Mouse (Mus musculus) regulatory T cell (primary cell): ENCODE data around the gene Zfp146.
"Not testable (repeated sequence)": the region's sequence is repeated elsewhere in the genome, so short reads cannot be mapped to it uniquely, and the experiment has no call there.

Experiments used
- in situ Hi-C: fragments of 300-600 bp; cut with MboI, MseI; formaldehyde crosslinking; loops from one replicate; pipeline ENCODE4 v1.15.1; 2025; ENCODE audit warnings: high pct_unique_total_duplicates

Zfp146 gene

DNA sequence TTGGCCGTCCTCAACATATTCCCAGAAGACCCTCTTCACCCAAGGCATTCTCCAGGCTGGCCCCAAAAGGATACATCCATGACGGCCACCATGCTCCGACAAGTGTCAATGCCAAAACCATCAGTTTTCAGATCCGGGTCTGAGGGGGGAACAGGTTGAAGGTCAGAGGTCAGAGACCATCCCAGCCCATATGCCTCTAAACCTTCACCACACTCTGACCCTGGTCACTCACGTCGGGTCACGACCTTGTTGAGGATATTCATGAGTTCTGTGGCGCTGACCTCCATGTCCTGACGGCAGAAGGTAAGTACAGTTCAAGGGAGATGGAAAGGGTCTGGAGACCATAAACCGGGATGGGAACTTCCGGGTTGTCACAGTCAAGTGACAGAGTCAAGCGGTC is 22.5 kb upstream of the Zfp146 start:
- in situ Hi-C loops = no loop called here

- in situ Hi-C loops = no loop called here
Measured at GRCm38 (mm10) chr7:30189116-30189491, 19.6 kb upstream of the Zfp146 start.

- in situ Hi-C loops = no loop called here
Measured at GRCm38 (mm10) chr7:30188344-30189115, 19.0 kb upstream of the Zfp146 start.

DNA sequence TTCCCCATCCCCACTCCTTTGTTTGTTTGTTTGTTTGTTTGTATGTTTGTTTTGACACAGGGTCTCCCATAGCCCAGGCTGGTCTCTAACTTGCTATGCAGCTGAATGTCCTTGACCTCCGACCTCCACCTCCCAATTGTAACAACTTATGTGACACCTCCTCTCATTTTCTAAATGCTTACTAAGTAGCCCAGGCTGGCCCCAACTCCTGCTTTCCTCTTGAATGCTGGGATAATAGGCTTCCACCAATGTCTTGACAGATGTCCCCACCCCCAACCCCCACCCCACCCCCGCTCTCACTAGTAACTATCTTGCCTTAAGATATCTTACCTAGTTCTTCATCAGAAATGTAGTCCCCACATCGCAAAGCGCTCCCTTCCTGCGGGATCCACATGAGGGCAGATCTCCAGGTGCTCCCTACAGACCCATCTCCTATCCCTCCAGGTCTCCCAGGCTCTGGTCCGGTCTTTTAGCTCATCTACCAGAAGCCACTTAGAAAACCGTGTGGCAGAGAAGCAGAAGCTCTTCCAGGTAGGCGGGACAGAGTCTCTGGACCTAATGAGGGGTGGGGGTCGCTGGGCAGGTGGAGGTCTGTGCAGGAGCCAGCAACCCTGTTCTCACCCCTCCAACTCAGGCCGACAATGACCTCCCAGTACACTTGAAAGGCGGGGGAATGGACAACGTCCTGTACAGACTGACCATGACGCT is 15.2 kb upstream of the Zfp146 start:
- in situ Hi-C loops = no loop called here

- in situ Hi-C loops = no loop called here
Measured at GRCm38 (mm10) chr7:30183879-30184289, 14.3 kb upstream of the Zfp146 start, which contains the start of gene Cox7a1. TSS of gene Cox7a1 (plus strand) at chr7:30184144.

DNA sequence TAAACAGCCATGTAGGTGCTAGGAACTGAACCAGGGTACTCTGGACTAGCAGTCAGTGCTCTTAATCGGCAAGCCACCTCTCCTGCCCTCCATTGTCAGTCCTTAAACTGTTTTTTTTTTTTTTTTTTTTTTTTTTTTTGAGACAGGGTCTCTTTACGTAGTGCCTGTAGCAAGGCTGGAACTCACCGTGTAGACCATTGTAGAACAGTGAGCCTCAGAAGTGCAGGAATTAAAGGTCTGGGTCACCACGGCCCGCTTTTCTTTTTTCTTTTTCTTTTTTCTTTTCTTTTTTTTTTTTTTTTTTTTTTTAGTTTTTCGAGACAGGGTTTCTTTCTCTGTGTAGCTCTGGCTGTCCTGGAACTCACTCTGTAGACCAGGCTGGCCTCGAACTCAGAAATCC is 13.6 kb upstream of the Zfp146 start:
- in situ Hi-C loops = not testable (repeated sequence)

GRCm38 (mm10) chr7:30181929-30182328 is 12.4 kb upstream of the Zfp146 start:
- in situ Hi-C loops = not testable (repeated sequence)

DNA sequence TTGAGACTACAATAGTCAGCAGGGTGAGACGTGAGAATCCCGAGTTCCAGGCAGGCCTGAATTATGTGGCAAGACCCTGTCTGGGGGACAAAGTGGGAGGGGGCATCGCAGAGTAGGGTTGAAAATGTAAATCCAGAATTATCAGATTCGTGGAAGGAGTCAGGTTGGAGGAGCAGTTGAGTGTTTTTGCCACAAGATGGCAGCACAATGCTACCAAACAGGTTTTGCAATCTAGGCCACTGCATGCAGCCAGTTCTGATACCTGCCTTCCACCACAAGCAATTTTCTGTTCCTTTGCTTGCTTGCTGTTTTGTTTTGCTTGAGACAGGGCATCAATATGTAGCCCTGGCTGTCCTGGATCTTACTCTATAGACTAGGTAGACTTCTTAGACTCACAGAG is 11.8 kb upstream of the Zfp146 start:
- in situ Hi-C loops = no loop called here

GRCm38 (mm10) chr7:30178256-30178655 is 8.7 kb upstream of the Zfp146 start:
- in situ Hi-C loops = no loop called here

DNA sequence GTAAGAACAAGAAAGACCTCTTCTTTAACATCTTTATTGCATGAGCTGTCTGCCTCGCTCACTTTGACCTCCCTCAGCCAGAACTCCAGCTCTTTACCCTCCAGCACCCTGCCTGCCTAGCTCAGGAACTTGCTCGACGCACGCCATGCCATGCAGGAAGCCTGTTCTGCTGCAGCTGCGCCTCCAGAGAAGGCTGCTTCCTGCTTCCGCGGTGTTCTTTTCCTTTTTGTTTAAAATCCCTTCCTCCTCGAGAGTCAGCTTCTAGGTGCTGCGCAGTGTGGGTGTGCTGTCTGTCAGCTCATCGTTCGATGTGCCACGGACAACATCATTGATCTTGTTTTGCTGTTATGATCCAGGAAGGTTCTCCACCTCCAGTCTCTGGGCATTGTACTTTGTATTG is 6.9 kb upstream of the Zfp146 start:
- in situ Hi-C loops = no loop called here

DNA sequence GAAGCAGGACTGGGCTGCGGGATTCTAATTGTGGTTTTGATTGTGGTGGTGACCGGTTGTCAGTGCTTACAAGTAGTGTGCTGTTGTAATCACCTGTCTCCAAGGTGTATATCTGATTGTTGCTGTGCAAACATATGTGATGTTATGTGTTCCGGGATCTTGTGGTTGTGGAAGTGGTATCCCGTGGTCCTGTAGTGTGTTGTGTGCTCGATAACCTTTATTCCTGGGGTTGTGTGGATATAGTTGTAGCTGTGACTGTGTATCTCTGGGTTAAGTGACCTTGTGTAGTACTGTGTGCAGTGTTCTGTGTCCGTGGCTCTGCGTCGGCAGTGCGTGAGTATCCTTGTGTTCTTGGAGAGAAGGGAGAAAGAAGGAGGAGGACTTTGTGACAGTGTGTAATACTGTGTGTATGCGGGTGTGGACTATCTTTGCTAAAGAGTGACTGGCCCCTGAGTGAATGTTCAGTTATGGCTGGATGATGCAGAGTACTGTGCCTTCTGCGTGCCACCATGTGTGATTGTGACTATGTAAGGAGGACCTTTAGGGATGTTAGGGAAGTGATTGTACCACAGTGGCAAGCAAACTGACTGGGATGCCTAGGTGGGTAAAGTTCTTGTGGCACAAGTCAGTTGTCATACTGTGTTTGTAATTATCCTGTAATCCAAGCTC is 867 bp upstream of the Zfp146 start:
- in situ Hi-C loops = loop anchor here (5.0 kb wide), 1 partner anchor 42 kb away; no protein-coding TSS in a partner anchor

- in situ Hi-C loops = no loop called here
Measured at GRCm38 (mm10) chr7:30168914-30169582, 502 bp downstream of the Zfp146 start.

DNA sequence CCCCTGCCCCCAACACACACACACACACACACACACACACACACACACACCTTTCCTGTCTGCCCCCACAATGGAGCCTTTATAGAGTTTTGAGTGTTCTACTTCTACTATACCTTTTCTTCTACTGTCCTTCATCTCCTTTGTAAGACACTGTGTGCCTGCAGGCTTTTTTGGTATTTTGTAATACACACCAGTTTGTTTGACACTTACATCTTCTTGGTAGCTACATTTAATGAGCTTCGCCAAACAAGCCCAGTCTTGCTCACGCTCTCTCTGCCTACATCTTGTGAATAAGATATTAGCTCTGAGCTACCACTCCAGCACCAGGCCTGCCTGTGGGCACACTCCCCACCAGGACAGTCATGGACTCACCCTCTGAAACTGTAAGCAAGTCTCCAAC is 4.8 kb downstream of the Zfp146 start:
- in situ Hi-C loops = no loop called here

GRCm38 (mm10) chr7:30163113-30163512 is 6.4 kb downstream of the Zfp146 start:
- in situ Hi-C loops = no loop called here

- in situ Hi-C loops = no loop called here
Measured at GRCm38 (mm10) chr7:30155507-30155906, 14.0 kb downstream of the Zfp146 start.

- in situ Hi-C loops = no loop called here
Measured at GRCm38 (mm10) chr7:30154040-30154439, 15.5 kb downstream of the Zfp146 start.

- in situ Hi-C loops = no loop called here
Measured at GRCm38 (mm10) chr7:30147011-30147410, 22.5 kb downstream of the Zfp146 start.

GRCm38 (mm10) chr7:30143555-30144209 is 25.9 kb downstream of the Zfp146 start:
- in situ Hi-C loops = no loop called here

DNA sequence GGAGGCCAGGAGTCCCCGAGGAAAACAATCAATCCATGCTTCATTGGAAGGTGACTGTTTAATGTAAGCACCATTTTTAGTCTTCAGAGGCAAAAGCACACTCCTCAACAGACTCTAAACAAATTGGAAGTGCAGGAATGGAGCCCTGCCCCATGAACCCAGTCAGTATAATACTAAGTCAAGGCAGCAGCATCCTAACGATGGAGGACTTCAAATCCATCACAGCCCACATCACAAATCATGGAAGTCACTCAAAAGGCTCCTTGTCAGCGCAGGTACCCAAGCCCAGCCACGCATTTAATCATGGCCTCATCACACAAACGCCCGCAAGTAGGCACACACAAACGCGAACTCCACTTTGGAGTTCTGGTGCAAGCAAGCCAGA is 26.4 kb downstream of the Zfp146 start:
- in situ Hi-C loops = no loop called here

- in situ Hi-C loops = no loop called here
Measured at GRCm38 (mm10) chr7:30136826-30137225, 32.7 kb downstream of the Zfp146 start.

DNA sequence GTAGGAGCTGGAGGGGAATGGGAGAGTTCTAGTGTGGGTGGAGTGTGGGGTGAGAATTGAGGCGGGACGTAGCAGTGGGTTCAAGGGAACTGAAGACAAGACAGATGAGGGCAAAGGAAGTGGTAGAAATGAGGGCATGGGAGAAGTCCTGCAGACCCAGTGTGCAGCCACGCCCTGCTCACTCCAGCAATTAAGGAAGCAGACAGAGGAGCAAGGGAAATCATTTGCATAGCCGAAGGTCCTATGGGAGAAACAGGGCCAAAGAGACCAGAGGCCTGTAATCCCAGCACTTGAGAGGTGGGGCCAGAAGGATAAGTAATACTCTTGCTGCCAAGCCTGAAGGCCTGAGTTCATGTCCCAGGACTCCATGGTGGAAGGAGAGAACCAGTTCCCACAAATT is 37.2 kb downstream of the Zfp146 start:
- in situ Hi-C loops = no loop called here

GRCm38 (mm10) chr7:30129900-30130299 is 39.6 kb downstream of the Zfp146 start:
- in situ Hi-C loops = no loop called here
